Mouse (Mus musculus) hindbrain, embryonic 16.5 days (tissue): ENCODE data around the gene Frmd4b. TPM values are rescaled to one million over a fixed set of nuclear protein-coding genes. Genes with fewer than 3 reads are reported as not detected.
"Not testable (repeated sequence)": the region's sequence is repeated elsewhere in the genome, so short reads cannot be mapped to it uniquely, and the experiment has no call there.

Experiments
- ATAC-seq: fragments of 200-750 bp; cut with Nextera tagmentation; 2 replicates; pipeline ENCODE4 v1.8.0; 2017; ENCODE audit warnings: moderate TSS enrichment, moderate library complexity
- H3K27ac ChIP-seq: fragments of 300-500 bp; sonication (generic); 2 replicates; pipeline ENCODE4 v1.5.1; 2014; ENCODE audit warnings: low read depth, mild to moderate bottlenecking, control low read depth, low read length, moderate library complexity
- H3K27me3 ChIP-seq: fragments of 300-500 bp; sonication (generic); replicated peaks from 2 replicates; pipeline ENCODE4 v1.6.1; 2014; ENCODE audit warnings: low read length; ENCODE audit not compliant: control insufficient read depth, insufficient read depth
- H3K36me3 ChIP-seq: fragments of 300-500 bp; sonication (generic); 2 replicates; pipeline ENCODE4 v1.6.1; 2014; ENCODE audit warnings: mild to moderate bottlenecking, low read length, moderate library complexity, mixed read lengths; ENCODE audit not compliant: control insufficient read depth, insufficient read depth
- H3K4me1 ChIP-seq: fragments of 300-500 bp; sonication (generic); 2 replicates; pipeline ENCODE4 v1.6.1; 2014; ENCODE audit warnings: low read depth, low read length; ENCODE audit not compliant: control insufficient read depth, insufficient read depth
- H3K4me2 ChIP-seq: fragments of 300-500 bp; sonication (generic); 2 replicates; pipeline ENCODE4 v1.6.1; 2014; ENCODE audit warnings: mild to moderate bottlenecking, low read length, control low read depth, moderate library complexity
- H3K4me3 ChIP-seq: fragments of 300-500 bp; sonication (generic); 2 replicates; pipeline ENCODE4 v1.5.1; 2014; ENCODE audit warnings: mild to moderate bottlenecking, low read length, control low read depth, moderate library complexity
- H3K9ac ChIP-seq: fragments of 300-500 bp; sonication (generic); 2 replicates; pipeline ENCODE4 v1.6.1; 2014; ENCODE audit warnings: low read depth, mild to moderate bottlenecking, control low read depth, low read length, moderate library complexity
- H3K9me3 ChIP-seq: fragments of 300-500 bp; sonication (generic); 2 replicates; pipeline ENCODE4 v1.6.1; 2014; ENCODE audit warnings: mild to moderate bottlenecking, low read length, moderate library complexity; ENCODE audit not compliant: control insufficient read depth
- WGBS: fragments of 180-500 bp; shearing (Covaris S2); extraction: QIAGEN DNeasy Blood & Tissue Kit; methylation state at CpG from one replicate; pipeline ENCODE4 v1.1.7; 2014; 5-methylcytosine and 5-hydroxymethylcytosine counted together
- polyA plus RNA-seq: library from polyadenylated mRNA; unstranded; fragments of >200 nt; fragmentation: Nextera tagmentation; extraction: Ambion mirVana; gene quantifications from 2 replicates; pipeline ENCODE4 v1.2.1, GENCODE M21; 2015

Gene Frmd4b
- polyA plus RNA-seq, 1 experiment from 2014 or later: 15.8 TPM

- no peaks in the 10 kb centered on the region for H3K27me3 ChIP-seq
- H3K4me3 ChIP-seq: no peak overlapping the region
- H3K9ac ChIP-seq: no peak overlapping the region
- no peak overlapping the region for H3K4me2 ChIP-seq
- no peak for ATAC-seq
- H3K36me3 ChIP-seq: no peaks in the 10 kb centered on the region
- 72% methylated on average over 4 of the region's 4 CpGs for WGBS
- no peak overlapping the region for H3K27ac ChIP-seq
- no peaks in the 10 kb centered on the region for H3K4me1 ChIP-seq
- H3K9me3 ChIP-seq: no peaks in the 10 kb centered on the region
These were observed 236.1 kb downstream of the Frmd4b start for GRCm38 (mm10) chr6:97381275-97381674.

DNA sequence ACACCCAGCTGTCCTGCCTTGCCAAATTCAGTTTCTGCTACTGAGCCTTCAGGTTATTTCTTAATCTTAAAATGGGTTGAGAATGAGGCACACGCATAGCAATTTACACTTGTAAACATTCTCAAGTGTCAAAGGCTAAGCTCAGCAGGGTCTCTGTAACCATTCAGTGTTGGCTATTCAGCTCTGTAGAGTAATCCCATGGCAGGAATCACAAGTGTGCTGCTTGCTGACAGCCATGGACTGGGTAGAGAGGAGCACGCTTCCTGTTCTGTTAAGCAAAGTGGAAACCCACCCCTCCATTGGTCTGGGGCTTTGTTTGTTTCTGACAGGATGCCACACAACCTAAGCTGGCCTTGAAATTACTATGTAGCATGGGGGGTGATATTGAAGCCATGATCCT lies 246.4 kb downstream of the Frmd4b start:
- H3K9ac ChIP-seq: no peak overlapping the region
- 31% methylated on average over 2 of the region's 2 CpGs for WGBS
- ATAC-seq: no peak
- H3K4me3 ChIP-seq: no peak overlapping the region
- no peaks in the 10 kb centered on the region for H3K9me3 ChIP-seq
- no peaks in the 10 kb centered on the region for H3K4me1 ChIP-seq
- no peak overlapping the region for H3K4me2 ChIP-seq
- no peak overlapping the region for H3K27ac ChIP-seq
- no peaks in the 10 kb centered on the region for H3K27me3 ChIP-seq
- no peaks in the 10 kb centered on the region for H3K36me3 ChIP-seq

DNA sequence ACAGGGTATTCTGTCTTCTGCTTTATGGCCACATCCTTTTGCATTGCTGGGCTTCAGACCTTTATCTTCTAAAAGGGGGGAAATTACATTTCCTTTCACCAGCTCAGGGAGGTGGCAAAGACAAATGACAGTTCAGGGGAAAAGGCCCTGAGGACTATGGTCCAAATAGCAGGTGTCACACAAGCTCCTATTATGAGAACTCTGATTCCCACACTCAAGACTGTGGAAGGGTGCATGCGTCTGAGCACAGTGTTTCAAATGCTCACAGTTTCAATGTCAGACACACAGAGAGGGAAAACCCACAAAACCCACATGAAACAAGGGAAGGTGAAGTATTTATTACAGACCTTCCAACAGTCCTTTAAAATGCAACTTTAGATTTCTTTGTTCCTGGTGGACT lies 246.9 kb downstream of the Frmd4b start:
- no peaks in the 10 kb centered on the region for H3K27me3 ChIP-seq
- no peak overlapping the region for H3K4me2 ChIP-seq
- no peaks in the 10 kb centered on the region for H3K36me3 ChIP-seq
- no peak for ATAC-seq
- H3K27ac ChIP-seq: no peak overlapping the region
- H3K9me3 ChIP-seq: no peaks in the 10 kb centered on the region
- no peak overlapping the region for H3K9ac ChIP-seq
- no peak overlapping the region for H3K4me3 ChIP-seq
- WGBS: 43% methylated on average over 1 of the region's 1 CpGs
- H3K4me1 ChIP-seq: no peaks in the 10 kb centered on the region

- H3K4me1 ChIP-seq: no peaks in the 10 kb centered on the region
- H3K4me2 ChIP-seq: no peak overlapping the region
- no peak overlapping the region for H3K4me3 ChIP-seq
- ATAC-seq: no peak
- WGBS: 85% methylated on average over 2 of the region's 2 CpGs
- H3K27ac ChIP-seq: no peak overlapping the region
- no peaks in the 10 kb centered on the region for H3K36me3 ChIP-seq
- H3K9ac ChIP-seq: no peak overlapping the region
- no peaks in the 10 kb centered on the region for H3K9me3 ChIP-seq
- no peaks in the 10 kb centered on the region for H3K27me3 ChIP-seq
These were observed 253.5 kb downstream of the Frmd4b start for GRCm38 (mm10) chr6:97363846-97364245.

DNA sequence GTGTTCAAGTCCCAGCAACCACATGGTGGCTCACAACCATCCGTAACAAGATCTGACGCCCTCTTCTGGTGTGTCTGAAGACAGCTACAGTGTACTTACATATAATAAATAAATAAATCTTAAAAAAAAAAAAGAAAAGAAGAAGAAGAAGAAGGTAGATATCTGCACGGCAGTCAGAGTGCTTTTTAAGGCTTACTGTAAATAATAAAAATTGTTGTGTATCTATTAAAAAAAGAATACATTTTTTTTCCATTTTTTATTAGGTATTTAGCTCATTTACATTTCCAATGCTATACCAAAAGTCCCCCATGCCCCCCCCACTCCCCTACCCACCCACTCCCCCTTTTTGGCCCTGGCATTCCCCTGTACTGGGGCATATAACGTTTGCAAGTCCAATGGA lies 259.7 kb downstream of the Frmd4b start:
- H3K4me3 ChIP-seq, ATAC-seq, H3K27me3 ChIP-seq, H3K4me2 ChIP-seq, H3K9ac ChIP-seq, H3K9me3 ChIP-seq, H3K27ac ChIP-seq, H3K36me3 ChIP-seq: not testable (repeated sequence)
- peaks cover 13% of the 10 kb centered on the region for H3K4me1 ChIP-seq
- WGBS: 71% methylated on average over 2 of the region's 4 CpGs

- H3K4me2 ChIP-seq: no peak overlapping the region
- peaks cover 13% of the 10 kb centered on the region for H3K4me1 ChIP-seq
- ATAC-seq: no peak
- H3K9ac ChIP-seq: no peak overlapping the region
- no peaks in the 10 kb centered on the region for H3K9me3 ChIP-seq
- H3K27me3 ChIP-seq: no peaks in the 10 kb centered on the region
- no peaks in the 10 kb centered on the region for H3K36me3 ChIP-seq
- H3K4me3 ChIP-seq: no peak overlapping the region
- H3K27ac ChIP-seq: no peak overlapping the region
- WGBS: 67% methylated on average over 7 of the region's 7 CpGs
These were observed 260.7 kb downstream of the Frmd4b start for GRCm38 (mm10) chr6:97356612-97357011.

DNA sequence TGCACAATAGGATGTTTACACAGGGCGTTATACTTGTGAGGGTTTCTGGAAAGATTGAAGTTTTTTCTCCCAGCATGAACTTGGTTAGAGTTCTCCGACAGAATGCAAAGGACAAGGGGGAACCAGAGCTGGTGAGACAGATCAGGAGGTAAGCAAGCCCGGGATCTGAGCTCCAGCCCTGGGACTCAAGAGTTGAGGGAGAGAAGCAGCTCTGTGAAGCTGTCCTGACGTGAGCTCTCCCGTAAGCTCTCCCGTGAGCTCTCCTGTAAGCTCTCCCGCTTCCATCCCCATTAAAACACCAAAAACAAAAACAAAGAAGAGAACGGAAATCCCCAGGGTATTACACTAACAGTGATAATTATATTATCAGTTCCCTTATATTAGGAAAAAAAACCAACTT lies 262.2 kb downstream of the Frmd4b start:
- no peaks in the 10 kb centered on the region for H3K27me3 ChIP-seq
- no peaks in the 10 kb centered on the region for H3K36me3 ChIP-seq
- no peak overlapping the region for H3K27ac ChIP-seq
- no peak overlapping the region for H3K9ac ChIP-seq
- no peak overlapping the region for H3K4me2 ChIP-seq
- no peak overlapping the region for H3K4me3 ChIP-seq
- H3K9me3 ChIP-seq: no peaks in the 10 kb centered on the region
- ATAC-seq: no peak
- peaks cover 13% of the 10 kb centered on the region for H3K4me1 ChIP-seq
- 19% methylated on average over 8 of the region's 8 CpGs for WGBS

- Histone ChIP-seq H3K27ac (no peak overlapping the region), H3K27me3 (no peaks in the 10 kb centered on the region), H3K4me1 (peaks cover 16% of the 10 kb centered on the region), H3K4me2 (no peak overlapping the region), H3K9me3 (no peaks in the 10 kb centered on the region), H3K9ac (no peak overlapping the region), H3K4me3 (no peak overlapping the region), H3K36me3 (no peaks in the 10 kb centered on the region)
- no peak for ATAC-seq
- WGBS: 16% methylated on average over 5 of the region's 5 CpGs
These were observed 263.4 kb downstream of the Frmd4b start for GRCm38 (mm10) chr6:97353933-97354332.

- Histone ChIP-seq H3K4me2 (no peak overlapping the region), H3K4me1 (peaks cover 16% of the 10 kb centered on the region), H3K27ac (no peak overlapping the region), H3K9me3 (no peaks in the 10 kb centered on the region), H3K36me3 (no peaks in the 10 kb centered on the region), H3K9ac (no peak overlapping the region), H3K27me3 (no peaks in the 10 kb centered on the region), H3K4me3 (no peak overlapping the region)
- no peak for ATAC-seq
- WGBS: 51% methylated on average over 6 of the region's 6 CpGs
These were observed 264.0 kb downstream of the Frmd4b start for GRCm38 (mm10) chr6:97353371-97353770.

GRCm38 (mm10) chr6:97352505-97353154 lies 264.7 kb downstream of the Frmd4b start:
- H3K4me3 ChIP-seq: no peak overlapping the region
- no peak overlapping the region for H3K9ac ChIP-seq
- H3K36me3 ChIP-seq: no peaks in the 10 kb centered on the region
- WGBS: 24% methylated on average over 10 of the region's 10 CpGs
- H3K27ac ChIP-seq: no peak overlapping the region
- no peak overlapping the region for H3K4me2 ChIP-seq
- H3K4me1 ChIP-seq: peaks cover 16% of the 10 kb centered on the region
- no peak for ATAC-seq
- H3K27me3 ChIP-seq: no peaks in the 10 kb centered on the region
- H3K9me3 ChIP-seq: no peaks in the 10 kb centered on the region
